Mouse (Mus musculus): ENCODE measurements around the gene RPS10-NUDT3.

GRCm38 (mm10) chr17:27643756-27644155 is 8.7 kb upstream of the RPS10-NUDT3 start:
- no peak for TF ChIP-seq POLR2A (IDR thresholded peaks at IDR 0.05; ENCODE audit: insufficient read depth, low read depth, low read length)
- TF ChIP-seq CTCF (IDR thresholded peaks at IDR 0.05) = no peak
